Mouse (Mus musculus) forebrain, embryonic 11.5 days (tissue): ENCODE data around the gene Mob1a. TPM values are rescaled to one million over a fixed set of nuclear protein-coding genes. Genes with fewer than 3 reads are reported as not detected.

ENCODE experiments used
- ATAC-seq: fragments of 200-750 bp; cut with Nextera tagmentation; replicated peaks from 2 replicates; pipeline ENCODE4 v1.8.0; 2017; ENCODE audit warnings: moderate TSS enrichment; ENCODE audit not compliant: low FRiP score
- DNase-seq: peaks from one replicate; pipeline ENCODE4 v3.0.0-alpha.2; 2017; ENCODE audit warnings: low spot score
- H3K27ac ChIP-seq: fragments of 300-500 bp; sonication (generic); 2 replicates; pipeline ENCODE4 v1.5.1; 2014; ENCODE audit warnings: low read depth, low read length
- H3K27me3 ChIP-seq: fragments of 300-500 bp; sonication (generic); 2 replicates; pipeline ENCODE4 v1.6.1; 2014; ENCODE audit warnings: mild to moderate bottlenecking, low read length, mixed read lengths; ENCODE audit not compliant: control insufficient read depth, insufficient read depth
- H3K36me3 ChIP-seq: fragments of 300-500 bp; sonication (generic); 2 replicates; pipeline ENCODE4 v1.6.1; 2014; ENCODE audit warnings: mild to moderate bottlenecking, low read length, moderate library complexity, mixed read lengths; ENCODE audit not compliant: control insufficient read depth, insufficient read depth
- H3K4me1 ChIP-seq: fragments of 300-500 bp; sonication (generic); replicated peaks from 2 replicates; pipeline ENCODE4 v1.6.1; 2014; ENCODE audit warnings: low read length, mixed read lengths; ENCODE audit not compliant: control insufficient read depth, insufficient read depth
- H3K4me2 ChIP-seq: fragments of 300-500 bp; sonication (generic); 2 replicates; pipeline ENCODE4 v1.6.1; 2014; ENCODE audit warnings: low read depth, mild to moderate bottlenecking, low read length, moderate library complexity, mixed read lengths; ENCODE audit not compliant: severe bottlenecking
- H3K4me3 ChIP-seq: fragments of 300-500 bp; sonication (generic); 2 replicates; pipeline ENCODE4 v1.5.1; 2014; ENCODE audit warnings: low read depth, low read length
- H3K9ac ChIP-seq: fragments of 300-500 bp; sonication (generic); 2 replicates; pipeline ENCODE4 v1.6.1; 2014; ENCODE audit warnings: low read length
- H3K9me3 ChIP-seq: fragments of 300-500 bp; sonication (generic); 2 replicates; pipeline ENCODE4 v1.6.1; 2016; ENCODE audit warnings: low read length, mixed read lengths; ENCODE audit not compliant: control insufficient read depth
- WGBS: fragments of 180-500 bp; shearing (Covaris S2); extraction: QIAGEN DNeasy Blood & Tissue Kit; methylation state at CpG from one replicate; pipeline ENCODE4 v1.1.7; 2014; 5-methylcytosine and 5-hydroxymethylcytosine counted together
- polyA plus RNA-seq: library from polyadenylated mRNA; unstranded; fragments of >200 nt; fragmentation: Nextera tagmentation; extraction: Ambion mirVana; gene quantifications from 2 replicates; pipeline ENCODE4 v1.2.1, GENCODE M21; 2014

The Mob1a gene
- polyA plus RNA-seq, 1 experiment from 2014 or later, result 69.7 TPM

- ATAC-seq (peak; percentile 40), DNase-seq (peak; percentile 91)
- 23% methylated on average over 7 of the region's 7 CpGs for WGBS
- Histone ChIP-seq H3K4me1 (no peaks in the 10 kb centered on the region), H3K9me3 (no peaks in the 10 kb centered on the region), H3K4me2 (no peak overlapping the region), H3K27me3 (no peaks in the 10 kb centered on the region), H3K9ac (no peak overlapping the region), H3K4me3 (no peak overlapping the region), H3K27ac (no peak overlapping the region), H3K36me3 (no peaks in the 10 kb centered on the region)
Measured at GRCm38 (mm10) chr6:83356569-83357138, 30.8 kb downstream of the Mob1a start.

GRCm38 (mm10) chr6:83357436-83357835 is 31.6 kb downstream of the Mob1a start:
- DNase-seq, result no peak
- no peaks in the 10 kb centered on the region for H3K9me3 ChIP-seq
- H3K36me3 ChIP-seq, result no peaks in the 10 kb centered on the region
- H3K4me1 ChIP-seq, result no peaks in the 10 kb centered on the region
- H3K27ac ChIP-seq, result no peak overlapping the region
- no peaks in the 10 kb centered on the region for H3K27me3 ChIP-seq
- 91% methylated on average over 10 of the region's 10 CpGs for WGBS
- no peak overlapping the region for H3K4me3 ChIP-seq
- no peak overlapping the region for H3K4me2 ChIP-seq
- ATAC-seq, result no peak
- H3K9ac ChIP-seq, result no peak overlapping the region

DNA sequence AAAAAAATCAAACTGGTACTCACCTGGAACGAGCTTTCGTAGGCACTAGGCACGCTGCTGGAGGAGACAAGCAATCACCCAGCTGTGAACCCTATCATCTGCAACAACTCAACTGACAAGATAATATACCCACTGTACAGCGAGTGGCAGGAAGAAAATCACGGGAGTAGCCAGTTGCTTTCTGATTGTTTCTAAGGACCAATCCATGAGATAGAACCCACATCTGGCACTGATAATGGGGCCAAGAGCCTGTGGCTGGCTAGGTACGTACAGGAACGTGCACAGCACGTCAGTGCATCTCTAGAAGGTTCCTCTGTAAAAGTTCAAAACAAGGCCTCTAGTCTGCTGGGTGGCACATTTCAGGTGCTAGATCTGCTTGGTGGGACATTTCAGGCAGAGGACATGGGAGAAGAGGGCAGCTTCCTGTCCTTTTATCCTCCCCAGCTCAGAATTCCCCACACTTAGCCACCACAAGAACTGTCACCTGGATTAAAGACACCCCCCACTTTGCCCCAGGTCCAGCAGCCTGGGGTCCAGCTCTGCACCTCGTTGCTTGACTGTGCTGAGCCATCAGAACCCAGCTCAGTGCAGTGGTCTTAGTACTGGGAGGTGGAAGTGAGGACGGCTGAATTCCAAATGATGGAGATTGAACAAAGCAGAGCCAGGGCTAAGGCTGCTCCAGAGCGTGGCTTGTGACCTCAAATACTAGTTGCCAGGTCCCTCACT is 35.9 kb downstream of the Mob1a start:
- ATAC-seq (no peak), DNase-seq (no peak)
- H3K36me3 ChIP-seq, result peaks cover 3% of the 10 kb centered on the region; the same call in 1 of the 2 replicates
- no peak overlapping the region for H3K27ac ChIP-seq
- WGBS, result 87% methylated on average over 11 of the region's 11 CpGs
- H3K9me3 ChIP-seq, result no peaks in the 10 kb centered on the region
- H3K4me3 ChIP-seq, result no peak overlapping the region
- H3K9ac ChIP-seq, result no peak overlapping the region
- no peaks in the 10 kb centered on the region for H3K27me3 ChIP-seq
- no peak overlapping the region for H3K4me2 ChIP-seq
- no peaks in the 10 kb centered on the region for H3K4me1 ChIP-seq

DNA sequence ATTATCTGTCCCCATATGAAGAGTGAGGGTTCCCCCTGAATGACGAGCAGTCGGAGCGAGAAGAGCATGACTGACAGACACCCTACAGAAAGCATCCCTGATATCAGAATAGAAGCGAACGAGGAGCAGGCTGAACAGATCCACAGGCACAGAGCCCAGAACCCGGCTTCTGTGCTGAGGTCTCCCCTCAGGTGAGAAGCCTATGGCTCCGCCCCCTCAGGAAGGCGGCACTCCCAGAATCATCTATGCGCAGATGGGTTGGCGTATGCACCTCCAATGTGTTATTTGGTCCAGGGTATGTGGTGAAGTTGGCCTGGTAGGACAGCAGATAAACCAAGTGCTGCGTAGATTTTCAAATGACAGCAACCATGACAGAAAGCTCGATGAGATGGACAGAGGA is 37.3 kb downstream of the Mob1a start:
- Histone ChIP-seq H3K9ac (no peak overlapping the region), H3K27me3 (no peaks in the 10 kb centered on the region), H3K36me3 (peaks cover 7% of the 10 kb centered on the region; the same call in 1 of the 2 replicates), H3K4me2 (no peak overlapping the region), H3K27ac (no peak overlapping the region), H3K9me3 (no peaks in the 10 kb centered on the region), H3K4me1 (no peaks in the 10 kb centered on the region), H3K4me3 (no peak overlapping the region)
- no peak for DNase-seq
- WGBS, result 93% methylated on average over 12 of the region's 12 CpGs
- ATAC-seq, result no peak

- no peak overlapping the region for H3K9ac ChIP-seq
- H3K36me3 ChIP-seq, result peaks cover 43% of the 10 kb centered on the region
- ATAC-seq (no peak), DNase-seq (no peak)
- no peaks in the 10 kb centered on the region for H3K4me1 ChIP-seq
- H3K4me3 ChIP-seq, result no peak overlapping the region
- 93% methylated on average over 21 of the region's 21 CpGs for WGBS
- no peaks in the 10 kb centered on the region for H3K27me3 ChIP-seq
- no peak overlapping the region for H3K27ac ChIP-seq
- no peak overlapping the region for H3K4me2 ChIP-seq
- no peaks in the 10 kb centered on the region for H3K9me3 ChIP-seq
Measured at GRCm38 (mm10) chr6:83370316-83370965, 44.6 kb downstream of the Mob1a start.

DNA sequence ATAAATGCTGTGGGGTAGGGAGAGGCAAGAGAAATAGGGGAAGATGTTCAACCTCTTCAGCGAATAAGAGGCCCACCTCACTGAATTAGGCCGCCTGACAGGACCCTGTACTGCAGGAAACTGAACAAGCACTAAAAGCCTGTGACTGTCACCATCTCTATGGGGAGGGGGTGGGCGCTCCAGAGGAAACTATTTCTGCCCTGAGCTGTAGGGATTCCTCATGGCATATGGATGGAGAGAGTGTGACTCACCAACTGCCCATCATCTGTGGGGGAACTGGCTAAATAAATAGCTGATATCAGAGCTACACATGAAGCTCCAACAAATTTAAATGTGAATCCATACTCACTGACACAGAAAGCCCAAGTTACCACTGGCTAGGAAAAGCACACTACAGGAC is 45.5 kb downstream of the Mob1a start:
- ATAC-seq (no peak), DNase-seq (no peak)
- Histone ChIP-seq H3K27me3 (no peaks in the 10 kb centered on the region), H3K36me3 (peaks cover 48% of the 10 kb centered on the region), H3K4me2 (no peak overlapping the region), H3K4me3 (no peak overlapping the region), H3K9ac (no peak overlapping the region), H3K27ac (no peak overlapping the region), H3K4me1 (no peaks in the 10 kb centered on the region), H3K9me3 (no peaks in the 10 kb centered on the region)
- 85% methylated on average over 3 of the region's 3 CpGs for WGBS

DNA sequence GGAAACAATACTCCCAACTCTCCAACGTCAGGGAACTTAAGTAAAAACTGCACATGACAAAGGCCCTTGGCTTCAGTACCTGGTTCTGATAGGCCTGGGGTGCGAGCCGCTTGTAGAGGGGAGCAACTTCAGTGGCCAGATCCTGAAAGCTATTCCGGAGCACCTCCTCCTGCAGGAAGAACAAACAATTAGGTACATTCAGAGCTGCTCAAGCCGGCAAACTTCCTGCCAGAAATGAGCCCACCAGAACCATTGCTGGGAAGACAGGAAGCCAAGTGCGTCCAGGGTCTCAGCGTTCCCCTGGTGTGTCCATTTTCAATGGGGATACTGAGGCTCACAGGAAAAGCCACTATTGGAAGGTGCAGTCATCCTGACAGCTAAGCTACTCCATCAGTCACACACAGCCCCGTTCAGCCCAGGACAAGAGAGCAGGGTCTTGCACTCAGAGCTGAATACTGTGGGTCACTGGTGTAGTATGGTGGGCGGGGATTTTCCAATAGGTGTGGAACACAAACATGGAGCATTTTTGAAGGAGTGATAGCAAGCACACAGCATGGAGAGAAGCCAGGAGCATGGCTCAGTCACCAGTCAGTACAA is 48.0 kb downstream of the Mob1a start:
- no peaks in the 10 kb centered on the region for H3K4me1 ChIP-seq
- H3K4me2 ChIP-seq, result no peak overlapping the region
- WGBS, result 90% methylated on average over 9 of the region's 9 CpGs
- H3K27me3 ChIP-seq, result no peaks in the 10 kb centered on the region
- no peak for DNase-seq
- H3K9ac ChIP-seq, result no peak overlapping the region
- no peak for ATAC-seq
- no peaks in the 10 kb centered on the region for H3K9me3 ChIP-seq
- no peak overlapping the region for H3K27ac ChIP-seq
- H3K36me3 ChIP-seq, result peaks cover 38% of the 10 kb centered on the region
- no peak overlapping the region for H3K4me3 ChIP-seq

DNA sequence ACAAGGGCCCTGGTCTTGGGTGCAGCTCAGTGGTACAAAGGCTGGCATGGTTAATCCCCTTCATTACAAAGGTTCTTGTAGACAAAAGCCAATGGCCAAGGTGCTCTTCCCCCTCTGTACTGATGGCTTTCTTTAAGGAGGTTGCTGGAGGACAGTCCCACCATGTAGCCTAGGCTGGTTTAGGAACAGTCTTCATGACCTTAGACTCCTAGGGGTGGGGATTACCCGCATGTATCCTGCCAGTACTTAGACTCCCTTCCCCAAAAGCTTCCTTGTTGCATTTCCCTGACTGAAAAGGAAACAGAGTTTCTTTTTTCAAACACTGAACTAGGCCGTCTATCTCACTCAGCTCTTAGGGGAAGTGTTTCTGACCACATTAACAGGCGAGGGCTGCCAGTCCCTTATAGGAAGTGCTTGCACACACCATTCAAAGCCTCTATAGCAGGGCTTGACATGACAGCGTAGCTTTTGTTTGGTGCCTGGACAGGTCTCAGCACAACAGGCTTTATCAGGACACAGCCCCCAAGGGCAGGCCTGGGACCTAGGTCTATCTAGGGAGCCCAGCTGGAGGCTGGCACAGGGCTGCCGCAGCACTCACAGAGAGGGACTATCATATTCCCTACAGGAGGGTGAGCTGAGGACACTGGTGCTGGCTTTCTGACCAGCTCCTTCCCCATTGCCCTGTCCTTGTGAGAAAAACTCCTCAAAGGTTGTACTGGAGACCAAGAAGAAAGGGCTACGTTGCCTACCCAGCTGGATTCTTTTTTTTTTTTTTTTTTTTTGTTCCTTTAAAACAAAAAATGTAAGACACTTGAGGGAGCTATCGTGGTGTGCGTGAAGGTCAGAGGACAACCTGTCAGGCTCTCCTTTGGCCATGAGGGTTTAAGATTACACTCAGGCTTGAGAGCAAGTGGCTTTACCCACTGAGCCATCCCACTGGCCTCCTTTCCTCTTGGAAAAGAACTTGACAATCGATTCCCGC is 56.0 kb downstream of the Mob1a start:
- no peaks in the 10 kb centered on the region for H3K9me3 ChIP-seq
- no peaks in the 10 kb centered on the region for H3K27me3 ChIP-seq
- H3K9ac ChIP-seq, result no peak overlapping the region
- no peak overlapping the region for H3K27ac ChIP-seq
- no peak overlapping the region for H3K4me2 ChIP-seq
- ATAC-seq, result no peak
- no peak for DNase-seq
- no peak overlapping the region for H3K4me3 ChIP-seq
- H3K4me1 ChIP-seq, result no peaks in the 10 kb centered on the region
- WGBS, result 87% methylated on average over 10 of the region's 10 CpGs
- H3K36me3 ChIP-seq, result peaks cover 21% of the 10 kb centered on the region
